Mouse (Mus musculus): ENCODE measurements at regions not wholly inside any gene's neighbourhood (a gene's known extent, or its start where the extent isn't known, plus 50 kb on each side); places are given as distances from the start of the nearest gene placed in this dataset.

DNA sequence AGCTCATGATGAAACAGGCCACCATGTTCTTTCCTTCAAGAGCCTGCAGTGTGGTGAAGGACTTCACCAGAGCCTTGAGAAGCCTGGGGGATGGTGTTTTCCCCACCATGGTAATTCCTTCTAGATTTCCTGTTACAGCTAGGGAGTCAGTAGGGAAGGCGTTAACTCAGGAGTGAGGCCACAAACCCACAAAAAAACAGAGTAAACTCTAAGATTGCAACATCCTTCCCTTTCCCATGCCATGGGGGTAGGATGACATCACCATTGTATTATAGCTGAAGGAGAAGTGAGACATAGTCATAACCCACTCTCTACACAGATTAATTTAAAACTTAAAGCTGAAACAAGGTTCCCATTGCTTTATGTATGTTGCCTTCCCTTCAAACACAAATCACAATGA is 218.7 kb upstream of the F930015N05Rik start:
- DNase-seq (ENCODE audit: low read depth, low spot score) = no peak

DNA sequence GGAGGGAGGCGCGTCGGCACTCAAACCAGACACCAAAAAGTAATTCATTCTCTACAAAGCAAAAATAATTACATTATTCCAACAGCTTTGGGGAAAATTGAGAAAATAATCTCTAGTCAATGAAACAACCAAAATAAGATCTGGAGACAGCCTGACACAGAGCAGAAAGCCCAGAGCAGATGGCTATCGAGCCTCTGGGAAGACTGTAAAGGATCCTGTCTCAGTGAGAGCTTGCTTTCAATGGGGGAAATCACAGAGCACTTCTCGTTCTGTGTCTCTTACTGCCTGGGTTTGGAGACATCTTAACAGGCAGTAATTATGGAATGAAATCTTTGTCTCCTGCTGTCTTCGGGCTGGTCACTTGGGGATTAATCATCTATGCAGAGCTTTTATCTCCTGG is 226.7 kb upstream of the F930015N05Rik start:
- DNase-seq (ENCODE audit: low read depth, low spot score) = no peak

DNA sequence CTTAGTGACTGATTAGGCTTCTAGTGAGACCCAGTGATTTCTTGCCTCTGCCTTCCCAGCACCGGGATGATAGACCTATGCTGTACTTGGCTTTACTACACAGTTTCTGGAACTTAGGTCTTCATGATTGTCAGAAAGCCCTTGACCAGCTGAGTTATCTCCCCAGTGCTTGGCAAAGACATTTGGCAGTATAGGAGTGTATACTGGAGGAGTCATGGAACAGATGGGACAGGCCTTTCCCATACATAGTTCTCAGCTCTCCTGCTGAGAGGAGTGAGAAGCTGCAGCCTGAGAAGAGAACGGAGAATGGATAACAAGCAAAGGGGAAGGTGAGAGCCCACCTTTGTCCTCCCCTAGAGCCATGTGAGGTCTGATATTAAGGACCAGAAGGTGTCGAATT is 230.6 kb upstream of the F930015N05Rik start:
- no peak for DNase-seq (ENCODE audit: low read depth, low spot score)

DNA sequence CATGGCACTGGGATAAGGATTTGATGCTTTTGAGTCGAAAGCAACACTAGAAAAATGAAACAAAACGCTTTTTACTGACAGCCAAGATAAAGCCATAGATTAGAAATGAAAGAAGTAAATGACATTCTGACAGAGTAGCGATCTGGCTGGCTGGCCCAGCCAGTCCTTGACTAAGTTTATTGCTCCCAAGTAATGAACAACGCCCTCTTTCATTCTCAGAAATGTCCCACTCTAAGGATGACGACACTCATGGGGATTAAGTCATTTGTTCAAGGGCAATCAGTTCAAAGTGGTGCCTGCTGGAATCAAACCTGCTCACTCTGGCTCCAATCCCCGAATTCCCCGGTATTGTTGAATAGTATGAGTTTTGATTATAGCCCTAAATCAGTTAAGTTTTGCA is 231.1 kb upstream of the F930015N05Rik start:
- no peak for DNase-seq (ENCODE audit: low read depth, low spot score)

DNA sequence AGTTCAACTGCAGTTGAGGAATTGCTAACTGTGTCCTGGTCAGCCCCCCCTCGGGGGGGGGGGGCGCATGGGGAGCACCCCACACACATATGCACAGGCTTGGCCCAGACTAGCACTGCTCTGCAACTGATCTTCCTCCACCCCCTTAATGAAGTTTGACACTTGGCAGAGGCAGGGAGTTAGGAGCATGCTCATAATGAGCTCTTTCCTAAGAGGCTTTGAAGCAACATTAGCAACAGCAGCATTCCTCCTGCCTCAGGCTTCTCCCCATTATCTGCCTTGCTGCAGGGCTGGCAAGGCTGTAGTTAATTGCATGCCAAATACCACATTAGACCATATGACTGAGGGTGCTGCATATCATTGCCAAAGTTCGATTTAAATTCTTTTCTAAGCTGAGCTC is 235.4 kb upstream of the F930015N05Rik start:
- no peak for DNase-seq (ENCODE audit: low read depth, low spot score)

DNA sequence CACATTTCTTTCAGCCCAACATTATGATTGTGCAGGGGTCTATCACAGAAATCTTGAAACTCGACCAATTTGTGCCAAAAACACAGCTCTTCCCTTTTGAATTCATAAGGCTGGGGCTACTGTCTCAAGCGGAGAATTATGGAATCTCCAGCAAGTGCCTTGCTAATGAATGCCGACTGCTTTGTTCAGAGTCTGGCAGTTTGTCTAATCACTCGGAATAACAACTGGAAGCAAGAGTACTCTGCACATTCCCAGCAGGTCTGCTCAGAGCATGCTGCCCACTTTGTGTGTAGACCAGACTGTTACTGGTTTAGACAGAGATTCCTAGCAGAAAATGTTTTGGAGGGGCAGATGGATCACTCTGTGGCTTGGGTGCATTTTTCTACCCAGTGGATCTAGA is 237.1 kb upstream of the F930015N05Rik start:
- DNase-seq (ENCODE audit: low read depth, low spot score) = no peak

DNA sequence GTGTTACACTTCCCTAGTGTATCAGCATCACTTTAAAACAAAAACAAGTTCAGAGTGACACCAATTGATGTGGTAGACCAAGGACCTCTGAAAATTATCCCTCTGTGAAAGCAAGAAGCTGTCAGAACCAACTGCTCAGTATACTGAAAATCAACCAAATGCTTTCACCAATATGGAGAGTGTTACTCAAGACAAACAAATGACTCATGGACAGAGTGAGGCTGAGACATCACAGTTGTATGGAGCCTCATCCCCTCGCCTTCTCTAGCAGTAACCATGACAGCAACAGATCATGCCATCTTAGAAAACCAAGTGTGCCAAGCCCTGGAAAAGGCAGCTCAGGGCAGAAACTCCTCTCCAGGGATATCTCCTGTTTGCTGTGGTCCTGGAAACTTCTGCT is 267.3 kb upstream of the F930015N05Rik start:
- DNase-seq (ENCODE audit: low read depth, low spot score) = no peak

DNA sequence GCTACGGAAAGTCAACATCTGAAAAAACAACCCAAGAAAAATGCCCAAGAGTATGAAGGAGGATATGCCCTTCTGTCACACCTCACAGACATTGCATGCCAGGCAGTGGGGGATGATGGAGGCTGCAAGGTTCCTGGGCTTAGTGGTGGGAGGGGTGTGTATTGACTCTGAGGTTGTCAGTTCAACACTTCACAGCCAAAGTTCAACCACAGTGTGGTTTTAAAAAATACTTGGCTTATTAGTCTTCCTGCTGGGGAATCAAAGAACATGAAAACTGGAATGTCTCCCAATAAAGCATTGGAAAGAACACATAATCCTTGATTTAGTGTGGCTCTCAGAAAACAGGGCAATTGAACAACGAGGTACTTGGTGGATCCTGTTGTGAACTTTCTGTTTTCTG is 267.0 kb upstream of the Elac2 start:
- peak; percentile 2 for DNase-seq (ENCODE audit: low read depth, low spot score)

DNA sequence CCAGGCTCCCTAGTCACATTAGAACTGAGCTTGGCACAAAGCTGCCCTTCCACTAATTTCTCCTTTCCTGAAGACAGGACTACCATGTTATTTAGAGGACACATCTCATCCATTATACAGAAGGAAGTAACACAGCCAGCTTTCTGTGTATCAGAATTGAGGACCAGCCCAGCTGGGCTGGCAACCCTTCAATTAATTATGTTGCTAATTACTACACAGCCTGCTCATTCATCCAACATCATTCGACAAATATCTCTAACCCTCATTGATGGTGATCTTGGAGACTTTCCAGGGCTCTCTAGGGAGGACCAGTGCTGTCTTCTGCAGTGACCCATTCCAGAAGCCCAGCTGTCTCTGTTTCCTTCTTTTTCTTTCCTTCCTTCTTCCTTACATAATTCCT is 263.7 kb upstream of the Elac2 start:
- no peak for DNase-seq (ENCODE audit: low read depth, low spot score)

DNA sequence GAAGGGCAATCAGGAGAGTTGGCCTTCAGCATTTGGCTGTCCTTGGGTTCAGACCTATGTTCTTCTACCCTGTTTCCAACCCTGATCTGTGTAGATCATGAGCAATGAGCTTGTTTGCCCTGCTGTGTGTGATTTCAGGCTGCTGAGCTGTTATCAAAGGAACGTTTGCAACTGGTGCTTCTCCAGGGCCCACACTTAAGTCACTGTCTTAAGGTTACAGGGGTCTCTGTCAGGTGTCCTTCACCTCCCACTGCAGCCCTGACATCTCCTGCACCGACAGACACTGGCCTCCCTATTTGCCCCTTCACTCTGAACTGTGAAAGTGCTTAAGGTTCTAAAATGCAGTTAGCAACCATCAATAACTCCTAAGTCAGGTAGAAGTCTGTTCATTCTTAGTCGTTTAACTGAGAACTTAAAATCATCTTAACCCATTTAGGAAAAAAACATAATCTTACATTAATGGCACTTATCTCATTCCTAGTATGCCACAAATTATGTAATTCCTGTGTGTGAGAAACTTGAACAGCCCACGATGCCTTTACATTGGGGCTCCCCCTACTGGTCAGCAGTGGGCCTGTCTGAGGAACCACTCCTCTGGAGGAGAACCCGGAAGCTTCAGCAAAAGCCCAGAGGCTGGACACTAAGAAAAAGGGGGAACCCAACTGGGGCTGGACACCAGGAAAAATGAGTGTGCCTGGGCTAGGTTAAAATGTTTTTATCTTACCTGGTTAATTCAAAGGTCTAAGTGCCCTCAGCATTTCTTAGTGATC is 260.3 kb upstream of the Elac2 start:
- peak; percentile 69 for DNase-seq (ENCODE audit: low read depth, low spot score)

DNA sequence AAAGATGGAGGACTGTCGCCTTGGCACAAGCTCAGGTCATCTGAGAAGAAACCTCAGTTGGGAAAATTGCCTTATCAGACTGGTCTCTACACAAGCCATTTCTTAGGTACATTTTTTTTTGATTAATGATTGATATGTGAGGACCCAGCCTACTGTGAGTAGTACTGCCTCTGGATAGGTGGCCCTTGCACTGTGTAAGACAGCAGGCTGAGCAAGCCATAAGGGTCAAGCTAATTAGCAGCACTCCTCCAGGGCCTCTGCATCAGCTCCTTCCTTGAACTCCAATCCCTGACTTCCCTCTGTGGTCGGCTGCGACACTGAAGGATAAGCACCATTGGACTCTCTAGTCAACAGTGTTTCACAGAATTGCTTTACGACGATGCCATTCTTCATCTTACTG is 252.6 kb upstream of the Elac2 start:
- no peak for DNase-seq (ENCODE audit: low read depth, low spot score)

DNA sequence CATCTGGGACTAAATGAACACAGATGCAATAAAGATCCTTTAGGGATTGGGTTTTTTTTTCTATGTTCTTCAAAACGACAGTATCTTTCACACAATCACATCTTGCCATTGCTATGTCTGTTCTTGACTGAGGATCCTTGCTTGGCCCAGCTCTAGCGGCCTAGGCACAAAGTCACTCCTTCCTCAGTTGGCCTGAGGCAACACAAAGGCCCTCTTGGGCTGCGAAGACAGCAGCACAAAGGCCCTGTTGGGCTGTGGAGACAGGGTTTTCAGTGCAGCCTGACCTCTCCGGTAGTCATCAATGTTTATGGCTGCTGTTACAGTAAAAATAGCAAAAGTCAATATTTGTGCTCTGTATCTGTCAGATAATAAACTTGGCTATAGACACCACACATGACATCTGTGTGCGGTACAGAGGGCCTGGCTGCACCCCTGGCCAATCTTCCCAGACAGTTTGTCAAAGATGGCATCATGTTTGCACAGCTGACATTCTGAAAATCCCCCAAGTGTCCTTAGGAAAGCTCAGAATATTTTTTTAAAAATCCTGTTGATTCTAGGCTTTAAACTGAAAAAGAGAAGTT is 250.9 kb upstream of the Elac2 start:
- DNase-seq (ENCODE audit: low read depth, low spot score) = no peak

DNA sequence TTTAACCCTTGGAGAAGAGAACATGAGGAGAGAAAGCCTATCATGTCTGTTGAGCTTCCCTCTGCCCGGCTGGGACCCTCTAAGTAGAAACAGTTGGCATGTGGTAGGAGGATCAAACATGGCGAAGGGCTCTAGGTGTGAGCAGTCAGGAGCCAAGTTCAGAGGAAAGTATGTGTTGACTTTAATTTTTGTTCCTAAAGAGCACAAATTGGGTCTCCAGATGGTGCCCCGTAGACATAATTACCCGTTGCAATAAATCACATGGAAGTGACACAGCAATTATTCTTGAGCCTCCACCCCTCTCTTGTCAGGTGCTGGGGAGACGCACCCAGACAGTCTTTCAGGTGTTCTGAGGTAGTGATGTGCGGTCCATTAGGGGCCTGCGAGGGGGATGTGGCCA is 239.9 kb upstream of the Elac2 start:
- no peak for DNase-seq (ENCODE audit: low read depth, low spot score)

DNA sequence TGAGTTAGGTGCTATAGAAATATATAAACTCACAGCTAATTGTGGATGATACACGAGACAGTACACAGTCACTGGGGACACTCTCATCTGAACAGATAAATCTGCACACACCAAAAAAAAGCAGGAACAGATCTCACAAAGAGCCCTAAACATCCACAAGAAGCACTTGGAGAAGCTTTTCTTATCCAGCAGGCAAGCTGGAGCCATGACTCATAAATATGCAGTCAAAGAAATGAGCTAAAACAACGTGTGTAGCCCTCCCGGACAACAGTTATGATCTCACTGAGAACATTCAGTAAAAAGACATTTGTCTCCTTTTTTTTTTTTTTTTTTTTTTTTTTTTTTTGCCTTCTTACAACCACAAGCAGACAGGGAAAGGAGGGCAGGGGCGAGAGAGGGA is 235.1 kb upstream of the Elac2 start:
- DNase-seq (ENCODE audit: low read depth, low spot score) = peak; percentile 7

DNA sequence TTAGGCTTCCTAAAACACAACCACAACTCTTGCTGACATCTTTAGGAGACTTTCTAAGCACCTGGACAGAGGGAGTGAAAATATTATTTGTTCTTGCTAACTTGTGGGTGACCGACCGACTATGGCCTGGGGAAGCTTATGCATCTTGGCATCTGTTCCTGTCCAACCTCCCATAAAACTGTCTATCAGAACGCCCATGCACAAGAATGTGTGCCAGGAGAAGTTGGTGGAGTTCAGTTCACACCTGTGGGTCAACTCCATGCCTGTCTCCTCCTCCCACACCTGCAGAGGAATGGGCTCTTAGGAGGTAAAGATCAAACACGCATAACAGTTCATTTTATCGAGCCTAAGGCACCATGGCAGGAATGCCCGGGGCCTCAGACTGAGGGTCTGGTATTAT is 232.7 kb upstream of the Elac2 start:
- DNase-seq (ENCODE audit: low read depth, low spot score) = no peak

DNA sequence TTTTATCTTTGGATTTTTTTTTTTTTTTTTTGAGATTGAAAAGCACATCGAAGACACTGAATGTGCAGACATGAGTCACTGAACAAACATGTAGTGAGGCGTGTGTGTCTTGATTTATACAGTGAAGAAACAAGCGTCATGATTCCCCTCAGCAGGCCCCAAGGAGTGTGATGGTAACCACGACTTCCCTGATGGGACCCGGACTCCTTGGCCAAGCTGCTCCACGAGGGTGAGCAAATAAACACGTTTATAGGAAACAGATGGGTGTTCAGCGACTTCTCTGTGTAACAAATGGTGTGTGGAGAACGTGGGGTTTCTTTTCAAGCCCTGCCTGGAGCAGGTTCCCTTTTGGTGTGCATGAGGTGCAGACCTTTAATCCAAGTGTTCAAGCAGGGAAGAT is 228.9 kb upstream of the Elac2 start:
- peak; percentile 62 for DNase-seq (ENCODE audit: low read depth, low spot score)

DNA sequence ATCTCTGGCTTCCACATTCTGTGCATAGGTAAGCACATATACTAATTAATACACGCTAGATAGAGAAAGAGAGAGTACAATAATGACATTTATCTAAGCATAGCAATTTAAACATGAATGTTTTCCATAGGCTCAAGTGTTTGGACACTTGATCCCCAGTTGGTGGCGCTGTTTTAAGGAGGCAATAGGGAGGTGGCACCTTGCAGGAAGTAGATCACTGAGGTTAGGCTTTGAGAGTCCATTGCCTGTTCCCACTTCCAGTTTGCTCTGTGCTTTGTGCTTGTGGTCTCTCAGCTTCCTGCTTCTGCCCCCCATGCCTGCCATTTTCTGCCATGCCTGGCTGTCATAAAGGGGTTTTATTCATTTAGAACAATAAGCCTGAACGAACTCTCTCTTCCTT is 226.5 kb upstream of the Elac2 start:
- no peak for DNase-seq (ENCODE audit: low read depth, low spot score)

DNA sequence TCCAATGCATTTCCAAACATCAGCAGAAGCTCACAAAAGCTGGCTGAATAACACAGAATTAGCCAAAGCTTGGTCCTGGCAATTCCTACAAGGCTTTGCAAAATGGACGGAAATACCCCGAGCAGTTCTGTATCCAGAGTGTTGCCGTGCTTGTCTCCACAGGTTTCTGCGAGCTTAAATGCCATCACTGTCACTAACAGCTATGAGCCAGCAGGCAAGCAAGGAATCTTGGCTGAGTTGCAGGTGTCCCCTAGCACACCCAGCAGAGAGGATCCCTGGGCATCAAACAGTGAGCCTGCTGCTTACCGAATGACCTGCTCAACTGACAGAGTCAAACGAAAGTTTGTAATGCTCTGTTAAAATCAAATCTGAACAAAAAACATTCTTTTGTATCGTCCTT is 226.0 kb upstream of the Elac2 start:
- no peak for DNase-seq (ENCODE audit: low read depth, low spot score)

DNA sequence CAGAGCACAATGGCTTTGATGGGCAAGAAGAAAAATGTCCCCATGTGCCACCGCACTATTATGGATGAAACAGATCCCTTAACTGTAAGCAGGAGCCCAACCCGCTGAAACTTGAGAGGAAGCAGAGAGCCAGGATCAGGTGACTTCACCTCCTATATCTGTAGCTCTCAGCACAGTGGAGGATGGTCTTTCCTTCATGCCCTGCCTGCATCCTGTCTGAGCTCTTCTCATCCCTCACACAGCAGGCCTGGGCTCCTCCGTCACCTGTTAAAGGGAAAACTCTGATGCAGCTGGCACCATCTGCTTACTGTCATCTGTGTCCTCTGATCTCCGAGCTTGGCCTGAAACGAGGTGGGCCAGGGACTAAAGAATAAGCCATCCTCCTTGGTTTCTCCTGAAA is 224.8 kb upstream of the Elac2 start:
- no peak for DNase-seq (ENCODE audit: low read depth, low spot score)

DNA sequence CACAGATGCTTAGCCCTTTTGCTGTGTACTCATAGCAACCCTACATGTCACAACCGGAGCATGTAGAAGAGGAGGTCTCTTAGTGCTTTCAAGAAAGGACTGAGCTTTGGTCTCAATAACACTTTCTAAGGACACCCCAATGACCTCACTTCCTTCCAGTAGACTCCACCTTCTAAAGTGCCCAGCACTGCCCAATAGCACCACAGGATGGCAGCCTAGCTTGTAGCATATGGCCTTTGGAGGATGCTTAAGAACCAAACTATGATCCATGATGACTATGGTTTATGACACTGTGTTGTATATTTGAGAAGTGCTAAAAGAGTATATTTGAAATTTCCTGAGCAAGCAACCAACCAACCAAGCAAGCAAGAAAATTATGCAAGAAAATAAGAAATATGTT is 223.3 kb upstream of the Elac2 start:
- DNase-seq (ENCODE audit: low read depth, low spot score) = no peak

DNA sequence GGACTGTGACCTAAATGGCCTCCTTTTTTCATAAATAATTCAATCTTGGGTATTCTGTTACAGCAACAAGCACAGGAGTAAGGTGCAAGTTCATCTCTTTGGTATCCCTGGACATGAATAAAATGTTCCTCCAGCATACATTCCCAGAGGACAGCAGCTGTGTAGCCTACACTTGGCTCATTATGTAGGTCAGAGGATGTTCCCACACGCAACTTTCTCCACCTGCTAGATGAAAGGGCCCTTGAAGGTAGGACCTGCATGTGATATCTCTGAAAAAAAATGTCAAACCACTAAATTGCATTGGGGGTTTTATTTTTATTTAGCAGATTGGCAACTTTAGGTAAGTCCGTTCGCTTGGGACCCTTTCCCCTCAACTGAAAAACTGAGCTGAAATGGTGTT is 218.2 kb upstream of the Elac2 start:
- DNase-seq (ENCODE audit: low read depth, low spot score) = no peak

DNA sequence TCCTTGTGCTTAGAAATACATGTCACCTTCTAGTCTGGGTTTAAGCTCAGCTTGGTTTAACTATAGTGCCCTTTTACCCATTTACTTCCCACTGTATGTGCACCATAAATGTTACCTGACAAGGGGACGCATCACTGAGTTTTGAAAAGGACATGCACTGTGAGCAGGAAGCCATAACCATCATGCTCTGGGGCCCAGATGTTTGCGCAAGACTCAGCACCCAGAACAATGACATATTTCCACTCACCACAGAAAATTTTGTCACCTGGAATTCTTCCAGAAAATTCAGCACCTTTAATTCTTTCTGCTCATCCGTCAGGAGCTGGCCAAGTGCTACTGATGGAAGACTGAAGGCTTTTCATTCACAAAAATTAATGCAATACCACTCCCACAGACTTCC is 216.1 kb upstream of the Elac2 start:
- DNase-seq (ENCODE audit: low read depth, low spot score) = peak; percentile 7

DNA sequence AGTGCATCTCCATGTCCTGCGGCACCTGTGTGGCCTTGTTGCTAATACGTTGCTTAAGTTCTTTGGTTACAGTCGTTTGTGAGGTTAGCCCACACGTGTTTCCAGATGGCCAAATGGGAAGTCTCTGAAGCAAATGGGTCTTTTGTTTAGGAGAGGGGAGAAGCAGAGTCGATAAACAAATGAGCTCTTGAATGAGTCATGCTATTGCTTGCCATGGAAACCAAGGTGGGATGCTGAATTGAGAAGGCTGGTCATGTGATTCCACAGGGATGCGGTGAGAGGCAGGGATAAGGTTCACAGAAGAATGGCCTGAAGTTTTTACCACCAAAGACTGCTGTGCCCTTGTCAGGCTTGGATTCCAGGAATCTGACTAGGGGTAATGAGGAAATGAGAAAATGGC is 214.8 kb upstream of the Elac2 start:
- no peak for DNase-seq (ENCODE audit: low read depth, low spot score)

DNA sequence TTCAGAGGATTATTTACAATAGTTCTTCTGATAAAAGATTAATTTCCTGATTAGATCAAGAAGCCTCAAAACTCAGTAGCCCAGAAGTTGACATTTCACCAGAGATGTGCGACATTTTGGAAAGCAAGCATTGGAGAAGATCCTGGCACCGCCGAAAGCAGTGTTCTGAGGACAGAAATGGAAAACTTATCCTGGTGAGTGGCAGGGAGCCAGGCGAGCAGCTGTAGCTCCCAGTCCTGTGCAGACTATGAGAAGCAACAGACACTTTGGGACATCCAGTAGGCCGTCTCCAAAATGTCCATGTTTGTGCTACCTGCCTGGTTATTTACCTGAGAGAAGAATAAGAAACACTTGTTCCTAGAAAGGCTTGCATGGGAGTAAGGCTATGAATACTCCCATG is 202.1 kb upstream of the Elac2 start:
- DNase-seq (ENCODE audit: low read depth, low spot score) = no peak
